Mouse (Mus musculus): ENCODE data around the gene Lsg1. TPM values are rescaled to one million over a fixed set of nuclear protein-coding genes. Genes with fewer than 3 reads are reported as not detected.

The Lsg1 gene
- 10 to 100 TPM; 52.8 to 77.0 TPM for polyA plus RNA-seq (2017; shearing (Covaris generic))

GRCm38 (mm10) chr16:30587494-30588327 lies at the start of gene Lsg1:
TSS of gene Lsg1 (minus strand) at chr16:30587592.

GRCm38 (mm10) chr16:30599491-30600268 lies 12.3 kb upstream of the Lsg1 start, which contains the start of gene Fam43a:
TSS of gene Fam43a (plus strand) at chr16:30599723.

GRCm38 (mm10) chr16:30550748-30551192 lies 36.6 kb downstream of the Lsg1 start, which contains the start of gene Tmem44:
TSS of gene Tmem44 (minus strand) at chr16:30550842.

Other genes with a start within 250 kb of the Lsg1 start
- gene Atp13a3, start 181.6 kb downstream of the Lsg1 start, polyA plus RNA-seq (2017; shearing (Covaris generic)) = 10 to 100 TPM; 47.6 to 53.3 TPM
- gene Tmem44, start 36.8 kb downstream of the Lsg1 start, polyA plus RNA-seq (2017; shearing (Covaris generic)) = under 1 TPM; 0.10 to 0.49 TPM
- 1 to 10 TPM; 2.5 to 2.9 TPM for gene Fam43a, start 12.1 kb upstream of the Lsg1 start, polyA plus RNA-seq (2017; shearing (Covaris generic))